Mouse (Mus musculus): ENCODE data around the gene Zfp536. TPM values are rescaled to one million over a fixed set of nuclear protein-coding genes. Genes with fewer than 3 reads are reported as not detected.

The Zfp536 gene
- 45.7 and 54.9 TPM in 2 replicates for polyA plus RNA-seq (2014; fragmentation: Nextera tagmentation; extraction: Ambion mirVana)

DNA sequence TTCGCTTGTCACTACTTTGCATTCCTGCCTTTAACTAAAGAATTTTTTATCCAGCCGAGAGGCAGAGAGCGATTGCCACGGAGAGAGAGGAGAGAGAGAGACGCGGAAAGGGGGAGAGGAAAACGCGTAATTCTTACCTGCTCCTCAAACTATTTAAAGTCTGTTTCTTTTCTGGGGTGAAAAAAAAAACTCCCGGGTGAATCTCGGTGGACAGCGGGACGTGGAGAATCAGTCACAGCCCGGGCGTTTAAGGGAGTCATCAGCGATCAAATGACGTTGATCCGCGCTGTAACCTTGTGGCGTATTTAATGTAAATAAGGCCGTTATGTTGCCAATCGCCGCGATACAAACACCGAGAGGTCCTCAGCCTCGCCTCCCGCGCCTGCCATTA lies at the start of gene Zfp536:
Gene Zfp536 (minus strand): TSS at position 330 of the 391 bp plus-strand sequence.
- peak within 1 kb of the TSS; percentile 65 for H3K4me3 ChIP-seq (ENCODE audit: low read depth, low read length)
- H3K4me2 ChIP-seq (ENCODE audit: low read depth, low read length): peak within 1 kb of the TSS; percentile 96
- WGBS: under 1% methylated on average over 27 of the region's 27 CpGs
- H3K4me1 ChIP-seq (ENCODE audit: control insufficient read depth, insufficient read depth, low read length): peaks cover 5% of the 10 kb centered on the region
- no peak for ATAC-seq (ENCODE audit: low read depth)
- H3K27ac ChIP-seq (ENCODE audit: low read depth, low read length): peak within 1 kb of the TSS; percentile 73
- H3K27me3 ChIP-seq (ENCODE audit: control insufficient read depth, insufficient read depth, low read length): no peaks in the 10 kb centered on the region
- H3K36me3 ChIP-seq (ENCODE audit: control insufficient read depth, insufficient read depth, low read length): no peaks in the 10 kb centered on the region
- peak within 1 kb of the TSS; percentile 70 for H3K9ac ChIP-seq (replicated peaks; ENCODE audit: low read depth, low read length)
- no peaks in the 10 kb centered on the region for H3K9me3 ChIP-seq (ENCODE audit: control insufficient read depth, low read length)

DNA sequence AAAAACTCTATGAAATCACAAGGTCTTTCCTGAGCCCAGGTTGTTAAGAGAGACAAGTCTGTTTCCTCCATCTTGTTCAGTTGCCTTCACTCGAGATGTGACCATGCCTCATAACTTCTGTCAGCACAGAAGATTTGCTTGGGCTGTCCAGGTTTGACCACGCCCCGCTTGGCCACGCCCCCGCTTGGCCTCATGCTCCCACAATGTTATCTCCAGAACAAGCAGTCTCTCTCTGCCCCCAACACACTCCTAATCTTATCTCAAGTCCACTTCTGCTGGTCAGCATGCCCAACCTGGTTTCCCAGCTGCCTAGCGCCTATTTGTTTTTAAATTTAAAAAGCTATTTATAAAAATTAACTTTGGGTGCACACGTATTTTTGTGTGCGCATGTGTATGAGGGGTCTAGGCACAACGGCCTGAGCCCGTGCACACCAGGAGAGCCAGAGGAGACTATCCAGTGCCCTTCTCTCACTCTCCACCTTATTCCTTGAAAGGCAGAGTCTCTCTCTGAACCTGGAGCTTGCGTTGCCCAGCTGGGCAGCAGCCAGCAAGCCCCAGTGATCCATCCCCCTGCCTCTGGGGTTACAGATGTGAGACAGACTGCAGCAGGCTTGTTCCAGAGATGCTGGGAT lies 47.3 kb upstream of the Zfp536 start:
- WGBS: 86% methylated on average over 11 of the region's 11 CpGs
- no peak for ATAC-seq (ENCODE audit: low read depth)
- H3K9ac ChIP-seq (replicated peaks; ENCODE audit: low read depth, low read length): no peak overlapping the region
- H3K4me2 ChIP-seq (ENCODE audit: low read depth, low read length): no peak overlapping the region
- no peaks in the 10 kb centered on the region for H3K9me3 ChIP-seq (ENCODE audit: control insufficient read depth, low read length)
- no peak overlapping the region for H3K27ac ChIP-seq (ENCODE audit: low read depth, low read length)
- no peaks in the 10 kb centered on the region for H3K4me1 ChIP-seq (ENCODE audit: control insufficient read depth, insufficient read depth, low read length)
- no peak overlapping the region for H3K4me3 ChIP-seq (ENCODE audit: low read depth, low read length)
- no peaks in the 10 kb centered on the region for H3K36me3 ChIP-seq (ENCODE audit: control insufficient read depth, insufficient read depth, low read length)
- H3K27me3 ChIP-seq (ENCODE audit: control insufficient read depth, insufficient read depth, low read length): no peaks in the 10 kb centered on the region

GRCm38 (mm10) chr7:37818631-37819340 lies 45.3 kb upstream of the Zfp536 start:
- Histone ChIP-seq H3K36me3 (ENCODE audit: control insufficient read depth, insufficient read depth, low read length) (no peaks in the 10 kb centered on the region), H3K4me2 (ENCODE audit: low read depth, low read length) (no peak overlapping the region), H3K4me3 (ENCODE audit: low read depth, low read length) (no peak overlapping the region), H3K4me1 (ENCODE audit: control insufficient read depth, insufficient read depth, low read length) (no peaks in the 10 kb centered on the region), H3K9me3 (ENCODE audit: control insufficient read depth, low read length) (no peaks in the 10 kb centered on the region), H3K27me3 (ENCODE audit: control insufficient read depth, insufficient read depth, low read length) (no peaks in the 10 kb centered on the region), H3K9ac (replicated peaks; ENCODE audit: low read depth, low read length) (no peak overlapping the region), H3K27ac (ENCODE audit: low read depth, low read length) (no peak overlapping the region)
- no peak for ATAC-seq (ENCODE audit: low read depth)
- WGBS: 89% methylated on average over 8 of the region's 8 CpGs

DNA sequence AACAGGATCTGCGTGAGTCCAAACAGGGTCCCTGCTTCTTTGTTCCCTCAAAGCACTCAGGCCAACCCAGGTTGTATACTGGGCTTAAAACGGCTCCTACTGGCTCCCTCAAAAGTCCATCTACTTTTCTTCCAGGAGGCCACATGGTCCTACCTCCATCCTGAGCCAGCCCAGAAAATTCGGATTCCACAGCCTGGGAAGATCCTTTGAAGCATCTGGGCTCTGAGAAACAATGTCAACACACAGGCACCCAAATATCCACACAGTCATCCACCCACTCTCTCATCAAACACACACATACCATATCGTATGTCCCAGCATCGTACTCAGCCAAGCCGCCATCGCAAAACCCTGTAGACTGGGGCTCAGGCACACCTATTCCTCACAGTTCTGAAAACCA lies 43.5 kb upstream of the Zfp536 start:
- H3K27me3 ChIP-seq (ENCODE audit: control insufficient read depth, insufficient read depth, low read length): no peaks in the 10 kb centered on the region
- no peak for ATAC-seq (ENCODE audit: low read depth)
- H3K27ac ChIP-seq (ENCODE audit: low read depth, low read length): no peak overlapping the region
- H3K9ac ChIP-seq (replicated peaks; ENCODE audit: low read depth, low read length): no peak overlapping the region
- H3K4me2 ChIP-seq (ENCODE audit: low read depth, low read length): no peak overlapping the region
- 91% methylated on average over 7 of the region's 7 CpGs for WGBS
- no peaks in the 10 kb centered on the region for H3K36me3 ChIP-seq (ENCODE audit: control insufficient read depth, insufficient read depth, low read length)
- no peaks in the 10 kb centered on the region for H3K9me3 ChIP-seq (ENCODE audit: control insufficient read depth, low read length)
- no peak overlapping the region for H3K4me3 ChIP-seq (ENCODE audit: low read depth, low read length)
- H3K4me1 ChIP-seq (ENCODE audit: control insufficient read depth, insufficient read depth, low read length): no peaks in the 10 kb centered on the region

DNA sequence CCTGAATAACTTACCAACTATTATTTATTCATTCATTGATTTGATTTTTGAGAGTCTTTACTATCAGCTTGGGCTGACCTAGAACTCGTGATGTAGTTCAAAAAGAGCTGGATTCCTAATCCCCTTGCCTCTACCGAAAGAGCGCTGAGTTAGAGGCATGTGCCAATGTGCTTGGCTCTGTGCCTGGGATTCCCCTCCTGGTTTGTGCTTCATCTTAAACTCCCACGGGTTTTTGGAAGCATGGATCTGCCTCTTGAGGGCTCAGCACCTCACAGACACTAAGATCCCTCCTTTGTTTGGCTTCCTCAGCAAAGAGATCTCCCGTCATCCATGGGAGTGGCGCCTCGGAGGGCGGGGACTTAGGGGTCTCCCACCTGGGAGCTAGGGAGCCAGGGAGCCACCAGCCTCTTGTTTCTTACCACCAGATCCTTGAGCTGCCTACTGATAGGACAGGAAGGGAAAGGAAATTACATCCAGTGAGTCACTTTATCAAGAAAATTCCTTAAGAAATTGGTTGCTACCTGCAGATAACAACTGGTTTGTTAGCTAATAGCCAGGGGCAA lies 41.5 kb upstream of the Zfp536 start:
- 56% methylated on average over 8 of the region's 8 CpGs for WGBS
- no peak for ATAC-seq (ENCODE audit: low read depth)

GRCm38 (mm10) chr7:37813676-37814075 lies 40.2 kb upstream of the Zfp536 start:
- 83% methylated on average over 10 of the region's 10 CpGs for WGBS
- Histone ChIP-seq H3K9ac (replicated peaks; ENCODE audit: low read depth, low read length) (no peak overlapping the region), H3K4me2 (ENCODE audit: low read depth, low read length) (no peak overlapping the region), H3K4me3 (ENCODE audit: low read depth, low read length) (no peak overlapping the region), H3K27ac (ENCODE audit: low read depth, low read length) (no peak overlapping the region), H3K4me1 (ENCODE audit: control insufficient read depth, insufficient read depth, low read length) (no peaks in the 10 kb centered on the region), H3K9me3 (ENCODE audit: control insufficient read depth, low read length) (no peaks in the 10 kb centered on the region), H3K27me3 (ENCODE audit: control insufficient read depth, insufficient read depth, low read length) (no peaks in the 10 kb centered on the region), H3K36me3 (ENCODE audit: control insufficient read depth, insufficient read depth, low read length) (no peaks in the 10 kb centered on the region)
- ATAC-seq (ENCODE audit: low read depth): no peak

More for the DNA sequence above, 41.5 kb upstream of the Zfp536 start:
- Histone ChIP-seq H3K4me1 (ENCODE audit: control insufficient read depth, insufficient read depth, low read length) (no peaks in the 10 kb centered on the region), H3K36me3 (ENCODE audit: control insufficient read depth, insufficient read depth, low read length) (no peaks in the 10 kb centered on the region), H3K9me3 (ENCODE audit: control insufficient read depth, low read length) (no peaks in the 10 kb centered on the region), H3K4me3 (ENCODE audit: low read depth, low read length) (no peak overlapping the region), H3K4me2 (ENCODE audit: low read depth, low read length) (no peak overlapping the region), H3K27ac (ENCODE audit: low read depth, low read length) (no peak overlapping the region), H3K27me3 (ENCODE audit: control insufficient read depth, insufficient read depth, low read length) (no peaks in the 10 kb centered on the region), H3K9ac (replicated peaks; ENCODE audit: low read depth, low read length) (no peak overlapping the region)

- 89% methylated on average over 5 of the region's 5 CpGs for WGBS
- Histone ChIP-seq H3K9me3 (ENCODE audit: control insufficient read depth, low read length) (no peaks in the 10 kb centered on the region), H3K27ac (ENCODE audit: low read depth, low read length) (no peak overlapping the region), H3K4me1 (ENCODE audit: control insufficient read depth, insufficient read depth, low read length) (no peaks in the 10 kb centered on the region), H3K4me2 (ENCODE audit: low read depth, low read length) (no peak overlapping the region), H3K9ac (replicated peaks; ENCODE audit: low read depth, low read length) (no peak overlapping the region), H3K27me3 (ENCODE audit: control insufficient read depth, insufficient read depth, low read length) (no peaks in the 10 kb centered on the region), H3K4me3 (ENCODE audit: low read depth, low read length) (no peak overlapping the region), H3K36me3 (ENCODE audit: control insufficient read depth, insufficient read depth, low read length) (no peaks in the 10 kb centered on the region)
- no peak for ATAC-seq (ENCODE audit: low read depth)
Observed at GRCm38 (mm10) chr7:37809908-37810307, 36.5 kb upstream of the Zfp536 start.

- H3K9me3 ChIP-seq (ENCODE audit: control insufficient read depth, low read length): no peaks in the 10 kb centered on the region
- 93% methylated on average over 4 of the region's 4 CpGs for WGBS
- no peaks in the 10 kb centered on the region for H3K36me3 ChIP-seq (ENCODE audit: control insufficient read depth, insufficient read depth, low read length)
- H3K9ac ChIP-seq (replicated peaks; ENCODE audit: low read depth, low read length): no peak overlapping the region
- H3K27me3 ChIP-seq (ENCODE audit: control insufficient read depth, insufficient read depth, low read length): no peaks in the 10 kb centered on the region
- no peak for ATAC-seq (ENCODE audit: low read depth)
- no peak overlapping the region for H3K27ac ChIP-seq (ENCODE audit: low read depth, low read length)
- no peak overlapping the region for H3K4me3 ChIP-seq (ENCODE audit: low read depth, low read length)
- H3K4me2 ChIP-seq (ENCODE audit: low read depth, low read length): no peak overlapping the region
- no peaks in the 10 kb centered on the region for H3K4me1 ChIP-seq (ENCODE audit: control insufficient read depth, insufficient read depth, low read length)
Observed at GRCm38 (mm10) chr7:37809001-37809400, 35.6 kb upstream of the Zfp536 start.

- Histone ChIP-seq H3K36me3 (ENCODE audit: control insufficient read depth, insufficient read depth, low read length) (no peaks in the 10 kb centered on the region), H3K4me1 (ENCODE audit: control insufficient read depth, insufficient read depth, low read length) (no peaks in the 10 kb centered on the region), H3K4me3 (ENCODE audit: low read depth, low read length) (no peak overlapping the region), H3K27ac (ENCODE audit: low read depth, low read length) (no peak overlapping the region), H3K9ac (replicated peaks; ENCODE audit: low read depth, low read length) (no peak overlapping the region), H3K27me3 (ENCODE audit: control insufficient read depth, insufficient read depth, low read length) (no peaks in the 10 kb centered on the region), H3K9me3 (ENCODE audit: control insufficient read depth, low read length) (no peaks in the 10 kb centered on the region), H3K4me2 (ENCODE audit: low read depth, low read length) (no peak overlapping the region)
- WGBS: 78% methylated on average over 3 of the region's 3 CpGs
- no peak for ATAC-seq (ENCODE audit: low read depth)
Observed at GRCm38 (mm10) chr7:37801160-37801559, 27.7 kb upstream of the Zfp536 start.

Data from neural tube, embryonic 14.5 days (tissue).